Mouse (Mus musculus) midbrain, embryonic 16.5 days (tissue): Measurements from ENCODE around the gene Ssna1. TPM values are rescaled to one million over a fixed set of nuclear protein-coding genes. Genes with fewer than 3 reads are reported as not detected.
A peak's percentile ranks its signal among the peaks of the same experiment; 100 is the strongest.

Experiments used
- ATAC-seq: fragments of 200-750 bp; cut with Nextera tagmentation; 2 replicates; pipeline ENCODE4 v1.8.0; 2017; ENCODE audit warnings: moderate TSS enrichment
- H3K27ac ChIP-seq: fragments of 300-500 bp; sonication (generic); 2 replicates; pipeline ENCODE4 v1.5.1; 2014; ENCODE audit warnings: mild to moderate bottlenecking, low read length, mixed read lengths
- H3K27me3 ChIP-seq: fragments of 300-500 bp; sonication (generic); 2 replicates; pipeline ENCODE4 v1.6.1; 2014; ENCODE audit warnings: low read depth, low read length, mixed read lengths; ENCODE audit not compliant: control insufficient read depth, insufficient read depth
- H3K36me3 ChIP-seq: fragments of 300-500 bp; sonication (generic); 2 replicates; pipeline ENCODE4 v1.6.1; 2014; ENCODE audit warnings: mild to moderate bottlenecking, low read length, moderate library complexity, mixed read lengths; ENCODE audit not compliant: control insufficient read depth, insufficient read depth
- H3K4me1 ChIP-seq: fragments of 300-500 bp; sonication (generic); 2 replicates; pipeline ENCODE4 v1.6.1; 2014; ENCODE audit warnings: mild to moderate bottlenecking, low read length, mixed read lengths; ENCODE audit not compliant: control insufficient read depth, insufficient read depth
- H3K4me2 ChIP-seq: fragments of 300-500 bp; sonication (generic); 2 replicates; pipeline ENCODE4 v1.6.1; 2014; ENCODE audit warnings: mild to moderate bottlenecking, low read length, mixed read lengths
- H3K4me3 ChIP-seq: fragments of 300-500 bp; sonication (generic); 2 replicates; pipeline ENCODE4 v1.5.1; 2014; ENCODE audit warnings: low read depth, mild to moderate bottlenecking, low read length, moderate library complexity, mixed read lengths
- H3K9ac ChIP-seq: fragments of 300-500 bp; sonication (generic); 2 replicates; pipeline ENCODE4 v1.6.1; 2014; ENCODE audit warnings: low read depth, low read length, mixed read lengths
- H3K9me3 ChIP-seq: fragments of 300-500 bp; sonication (generic); replicated peaks from 2 replicates; pipeline ENCODE4 v1.6.1; 2014; ENCODE audit warnings: mild to moderate bottlenecking, low read length, mixed read lengths; ENCODE audit not compliant: control insufficient read depth, poor library complexity, severe bottlenecking
- WGBS: fragments of 180-500 bp; shearing (Covaris S2); extraction: QIAGEN DNeasy Blood & Tissue Kit; methylation state at CpG from one replicate; pipeline ENCODE4 v1.1.7; 2014; 5-methylcytosine and 5-hydroxymethylcytosine counted together
- polyA plus RNA-seq: library from polyadenylated mRNA; unstranded; fragments of >200 nt; fragmentation: Nextera tagmentation; extraction: Ambion mirVana; gene quantifications from 2 replicates; pipeline ENCODE4 v1.2.1, GENCODE M21; 2015

Gene Ssna1
- polyA plus RNA-seq = 172 and 175 TPM in 2 replicates

- Histone ChIP-seq H3K36me3 (peaks cover 22% of the 10 kb centered on the region), H3K4me3 (peak within 1 kb of the TSS; percentile 89), H3K27ac (peak within 1 kb of the TSS; percentile 73), H3K9ac (peak within 1 kb of the TSS; percentile 94), H3K9me3 (no peaks in the 10 kb centered on the region), H3K4me1 (peaks cover 34% of the 10 kb centered on the region), H3K27me3 (no peaks in the 10 kb centered on the region), H3K4me2 (peak within 1 kb of the TSS; percentile 99)
- WGBS = under 1% methylated on average over 55 of the region's 55 CpGs
- peak; percentile 94 for ATAC-seq
Observed at GRCm38 (mm10) chr2:25271827-25272511, at the start of gene Ssna1, which contains the start of gene Anapc2. Gene Ssna1 (minus strand): TSS chr2:25272438. Gene Anapc2 (plus strand): TSS chr2:25272478.

GRCm38 (mm10) chr2:25320084-25320483, 47.8 kb upstream of the Ssna1 start:
- Histone ChIP-seq H3K27ac (no peak overlapping the region), H3K4me1 (peaks cover 18% of the 10 kb centered on the region), H3K4me2 (no peak overlapping the region), H3K27me3 (peaks cover 16% of the 10 kb centered on the region), H3K9me3 (no peaks in the 10 kb centered on the region), H3K9ac (0 out of 2 replicates have a peak overlapping the region, but pooled peaks have one; percentile 10), H3K4me3 (no peak overlapping the region), H3K36me3 (no peaks in the 10 kb centered on the region)
- 42% methylated on average over 2 of the region's 2 CpGs for WGBS
- ATAC-seq = no peak

- Histone ChIP-seq H3K27me3 (peaks cover 25% of the 10 kb centered on the region), H3K9me3 (no peaks in the 10 kb centered on the region), H3K27ac (peak within 1 kb of the TSS; percentile 87), H3K4me3 (peak within 1 kb of the TSS; percentile 69), H3K4me1 (peaks cover 18% of the 10 kb centered on the region), H3K4me2 (peak within 1 kb of the TSS; percentile 77), H3K9ac (peak within 1 kb of the TSS; percentile 83), H3K36me3 (no peaks in the 10 kb centered on the region)
- ATAC-seq = peak; percentile 82
- 9% methylated on average over 58 of the region's 58 CpGs for WGBS
Observed at GRCm38 (mm10) chr2:25318971-25319773, 46.9 kb upstream of the Ssna1 start, which contains the start of gene Grin1. Gene Grin1 (minus strand): TSS chr2:25319187.

- Histone ChIP-seq H3K36me3 (no peaks in the 10 kb centered on the region), H3K4me3 (peak overlapping the region; percentile 69), H3K9ac (peak overlapping the region; percentile 83), H3K27me3 (peaks cover 33% of the 10 kb centered on the region), H3K27ac (peak overlapping the region; percentile 87), H3K4me1 (peaks cover 18% of the 10 kb centered on the region), H3K4me2 (peak overlapping the region; percentile 77), H3K9me3 (no peaks in the 10 kb centered on the region)
- ATAC-seq = peak; percentile 70
- 4% methylated on average over 31 of the region's 31 CpGs for WGBS
Observed at GRCm38 (mm10) chr2:25318119-25318966, 46.1 kb upstream of the Ssna1 start.

GRCm38 (mm10) chr2:25311491-25311891, 39.3 kb upstream of the Ssna1 start:
- peaks cover 30% of the 10 kb centered on the region for H3K36me3 ChIP-seq

GRCm38 (mm10) chr2:25310969-25311368, 38.7 kb upstream of the Ssna1 start:
- H3K4me2 ChIP-seq = no peak overlapping the region
- H3K27ac ChIP-seq = no peak overlapping the region
- peaks cover 73% of the 10 kb centered on the region for H3K27me3 ChIP-seq
- 5% methylated on average over 21 of the region's 22 CpGs for WGBS
- no peaks in the 10 kb centered on the region for H3K4me1 ChIP-seq
- H3K9me3 ChIP-seq = no peaks in the 10 kb centered on the region
- no peak overlapping the region for H3K4me3 ChIP-seq
- H3K36me3 ChIP-seq = peaks cover 30% of the 10 kb centered on the region
- H3K9ac ChIP-seq = no peak overlapping the region
- ATAC-seq = no peak

More at GRCm38 (mm10) chr2:25311491-25311891, 39.3 kb upstream of the Ssna1 start:
- 16% methylated on average over 11 of the region's 11 CpGs for WGBS
- H3K4me3 ChIP-seq = no peak overlapping the region
- no peak overlapping the region for H3K4me2 ChIP-seq
- H3K4me1 ChIP-seq = no peaks in the 10 kb centered on the region
- H3K27me3 ChIP-seq = peaks cover 73% of the 10 kb centered on the region
- peak; percentile 12; the same call in 1 of the 2 replicates for ATAC-seq
- H3K9me3 ChIP-seq = no peaks in the 10 kb centered on the region
- no peak overlapping the region for H3K27ac ChIP-seq
- H3K9ac ChIP-seq = no peak overlapping the region

- peaks cover 30% of the 10 kb centered on the region for H3K36me3 ChIP-seq
- ATAC-seq = no peak
- no peak overlapping the region for H3K27ac ChIP-seq
- H3K4me2 ChIP-seq = no peak overlapping the region
- peaks cover 4% of the 10 kb centered on the region; the same call in 1 of the 2 replicates for H3K4me1 ChIP-seq
- H3K9me3 ChIP-seq = no peaks in the 10 kb centered on the region
- WGBS = 62% methylated on average over 10 of the region's 10 CpGs
- peaks cover 73% of the 10 kb centered on the region for H3K27me3 ChIP-seq
- no peak overlapping the region for H3K9ac ChIP-seq
- H3K4me3 ChIP-seq = no peak overlapping the region
Observed at GRCm38 (mm10) chr2:25310180-25310579, 37.9 kb upstream of the Ssna1 start.

GRCm38 (mm10) chr2:25305587-25306359, 33.5 kb upstream of the Ssna1 start:
- no peaks in the 10 kb centered on the region for H3K9me3 ChIP-seq
- peaks cover 35% of the 10 kb centered on the region for H3K27me3 ChIP-seq
- H3K9ac ChIP-seq = peak overlapping the region; percentile 56
- H3K4me1 ChIP-seq = peaks cover 6% of the 10 kb centered on the region
- WGBS = 51% methylated on average over 14 of the region's 14 CpGs
- ATAC-seq = peak; percentile 36
- peak overlapping the region; percentile 77 for H3K4me2 ChIP-seq
- peak overlapping the region; percentile 43 for H3K4me3 ChIP-seq
- H3K27ac ChIP-seq = no peak overlapping the region; the same call in 1 of the 2 replicates
- H3K36me3 ChIP-seq = peaks cover 21% of the 10 kb centered on the region
